Mouse (Mus musculus) liver, postnatal 0 days (tissue): Measurements from ENCODE around the gene Ddt.

Experiments used
- CTCF ChIP-seq: sonication (generic); IDR thresholded peaks from 2 replicates; pipeline ENCODE4 v1.5.1; 2016; ENCODE audit warnings: antibody characterized with exemption, low read depth
- EP300 ChIP-seq: IDR thresholded peaks from 2 replicates; pipeline ENCODE4 v1.6.1; 2016; ENCODE audit warnings: antibody characterized with exemption, low read depth, mild to moderate bottlenecking

DNA sequence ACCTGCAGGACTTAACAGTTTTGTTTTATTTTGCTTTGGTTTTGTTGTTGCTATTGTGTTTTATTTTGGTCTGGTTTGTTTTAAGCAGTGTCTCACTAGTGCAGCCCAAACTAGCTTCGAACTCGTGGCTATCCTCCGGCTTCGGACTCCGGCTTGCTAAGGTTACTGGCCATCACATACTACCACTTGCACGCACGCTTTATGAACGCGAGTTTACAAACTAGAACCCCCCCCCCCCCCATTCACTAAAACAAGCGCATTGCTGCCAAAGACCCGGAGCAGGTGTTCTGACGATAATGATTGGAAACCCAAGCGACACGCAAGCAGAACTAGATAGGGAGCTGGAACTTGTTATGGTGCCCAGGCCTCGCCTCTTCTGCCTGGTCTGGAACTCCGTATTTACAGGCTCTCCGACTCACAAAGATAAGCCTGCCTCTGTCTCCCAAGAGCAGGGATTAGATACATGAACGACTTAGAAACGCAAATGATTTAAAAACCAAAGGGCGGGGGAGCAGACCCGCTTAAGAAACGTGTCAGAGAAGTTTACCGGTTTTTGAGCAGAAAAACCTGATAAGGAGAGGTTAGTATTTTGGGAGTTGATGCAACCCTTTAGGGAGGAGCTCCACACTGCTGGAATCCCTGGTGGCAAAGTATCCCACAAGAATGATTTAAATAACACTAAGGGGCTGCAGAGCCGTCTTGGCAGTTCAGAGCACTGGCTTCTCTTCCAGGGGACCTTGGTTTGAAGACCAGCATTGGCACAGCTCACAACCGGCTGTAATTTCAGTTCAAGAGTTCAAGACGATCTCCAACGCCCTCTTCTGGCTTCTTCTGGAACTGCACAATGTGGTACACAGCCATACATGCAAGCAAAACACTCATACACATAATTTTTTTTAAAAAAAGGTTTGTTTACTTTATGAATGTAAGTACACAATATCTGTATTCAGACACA, 8.4 kb downstream of the Ddt start:
- TF ChIP-seq CTCF (peak; percentile 92), EP300 (peak; percentile 37; the same call in 1 of the 2 replicates)
